Mouse (Mus musculus): ENCODE data around the gene 1700056E22Rik.

Gene 1700056E22Rik

GRCm38 (mm10) chr1:184023971-184024370, 10.1 kb downstream of the 1700056E22Rik start:
- DNase-seq (ENCODE audit: low read depth, low spot score) = no peak

GRCm38 (mm10) chr1:184019722-184020107, 14.4 kb downstream of the 1700056E22Rik start:
- no peak for DNase-seq (ENCODE audit: low read depth, low spot score)

GRCm38 (mm10) chr1:184019042-184019721, 14.9 kb downstream of the 1700056E22Rik start:
- no peak for DNase-seq (ENCODE audit: low read depth, low spot score)

GRCm38 (mm10) chr1:184017606-184018005, 16.5 kb downstream of the 1700056E22Rik start:
- no peak for DNase-seq (ENCODE audit: low read depth, low spot score)

GRCm38 (mm10) chr1:184015995-184016730, 17.9 kb downstream of the 1700056E22Rik start:
- no peak for DNase-seq (ENCODE audit: low read depth, low spot score)

- DNase-seq (ENCODE audit: low read depth, low spot score) = no peak
Observed at GRCm38 (mm10) chr1:184014091-184014490, 20.0 kb downstream of the 1700056E22Rik start.

GRCm38 (mm10) chr1:184013106-184013505, 21.0 kb downstream of the 1700056E22Rik start, which contains the start of gene Dusp10:
Gene Dusp10, plus strand, starts transcription at chr1:184013302.
- DNase-seq (ENCODE audit: low read depth, low spot score) = no peak

- DNase-seq (ENCODE audit: low read depth, low spot score) = no peak
Observed at GRCm38 (mm10) chr1:184011311-184011710, 22.8 kb downstream of the 1700056E22Rik start.

- no peak for DNase-seq (ENCODE audit: low read depth, low spot score)
Observed at GRCm38 (mm10) chr1:184006086-184006485, 28.0 kb downstream of the 1700056E22Rik start.

GRCm38 (mm10) chr1:184005315-184006058, 28.6 kb downstream of the 1700056E22Rik start:
- DNase-seq (ENCODE audit: low read depth, low spot score) = no peak

GRCm38 (mm10) chr1:184004311-184004710, 29.8 kb downstream of the 1700056E22Rik start:
- no peak for DNase-seq (ENCODE audit: low read depth, low spot score)

- DNase-seq (ENCODE audit: low read depth, low spot score) = no peak
Observed at GRCm38 (mm10) chr1:184002470-184002869, 31.6 kb downstream of the 1700056E22Rik start.

GRCm38 (mm10) chr1:183997207-183997606, 36.9 kb downstream of the 1700056E22Rik start:
- DNase-seq (ENCODE audit: low read depth, low spot score) = no peak

GRCm38 (mm10) chr1:183991921-183992320, 42.2 kb downstream of the 1700056E22Rik start:
- no peak for DNase-seq (ENCODE audit: low read depth, low spot score)

- no peak for DNase-seq (ENCODE audit: low read depth, low spot score)
Observed at GRCm38 (mm10) chr1:183987711-183988245, 46.3 kb downstream of the 1700056E22Rik start.
